Mouse (Mus musculus) kidney, adult 2 months (tissue): ENCODE results near the gene Wrap53.

Source experiments
- CTCF ChIP-seq: fragments of 200-500 bp; conservative IDR thresholded peaks from 2 replicates; pipeline ENCODE4 v1.5.1; 2011; ENCODE audit warnings: low read depth, mild to moderate bottlenecking, control low read depth, low read length, moderate library complexity, mixed read lengths; ENCODE audit not compliant: insufficient read depth, insufficient read length
- POLR2A ChIP-seq: fragments of 200-500 bp; IDR thresholded peaks from one replicate; pipeline ENCODE4 v1.6.1; 2011; ENCODE audit warnings: low read depth, low read length, control low read depth

GRCm38 (mm10) chr11:69558756-69559155, 21.3 kb downstream of the Wrap53 start:
- TF ChIP-seq POLR2A (no peak), CTCF (no peak)
